23 mouse cellular contexts compared by ENCODE assay signal in genomic region chr19:55390323-55390722, GRCm38 (mm10).
DNase-seq lines count a peak whose midpoint lies in the region; ATAC-seq and TF ChIP-seq lines count a peak whose summit lies in the region.
"Had no signal": no experiment of that assay in that cellular context is flagged by ENCODE, and none has a peak within 500 bp of the region (broad histone marks: within the 10 kb centered on the region; RNA-seq: fewer than 3 reads in every experiment).

No protein-coding gene starts in this region.

- no peak for TF ChIP-seq CTCF in hindbrain, postnatal 0 days (IDR thresholded peaks at IDR 0.05; ENCODE audit: low read depth)

- H3K27me3 ChIP-seq in hindbrain, embryonic 14.5 days (ENCODE audit: control insufficient read depth, insufficient read depth, low read length) = no peaks in the 10 kb centered on the region
- H3K27me3 ChIP-seq in hindbrain, postnatal 0 days (ENCODE audit: insufficient read depth, low read length) = no peaks in the 10 kb centered on the region
- H3K27me3 ChIP-seq in midbrain, embryonic 12.5 days = no peaks in the 10 kb centered on the region
- no peaks in the 10 kb centered on the region for H3K27me3 ChIP-seq in midbrain, embryonic 16.5 days (ENCODE audit: control insufficient read depth, insufficient read depth, low read depth, low read length)
- H3K27me3 ChIP-seq in kidney, embryonic 16.5 days (ENCODE audit: insufficient read depth, low read length) = no peaks in the 10 kb centered on the region
- H3K27me3 ChIP-seq: CH12.LX; embryonic facial prominence, embryonic 12.5 days; heart, embryonic 15.5 days; hindbrain, embryonic 15.5 days; Patski had no signal

- 57% methylated on average over 11 of the region's 11 CpGs for WGBS in hindbrain, embryonic 14.5 days
- WGBS in hindbrain, postnatal 0 days = 69% methylated on average over 11 of the region's 11 CpGs
- 51% methylated on average over 11 of the region's 11 CpGs for WGBS in midbrain, embryonic 12.5 days
- WGBS in midbrain, embryonic 16.5 days = 38% methylated on average over 11 of the region's 11 CpGs
- WGBS in kidney, embryonic 16.5 days = 62% methylated on average over 11 of the region's 11 CpGs

- ATAC-seq in hindbrain, embryonic 14.5 days (ENCODE audit: low FRiP score) = no peak
- ATAC-seq in hindbrain, postnatal 0 days = no peak
- ATAC-seq in midbrain, embryonic 12.5 days (ENCODE audit: low FRiP score, low read depth) = no peak
- ATAC-seq in midbrain, embryonic 16.5 days = peak; percentile 81
- no peak for ATAC-seq in kidney, embryonic 16.5 days (ENCODE audit: low FRiP score, low TSS enrichment)
- ATAC-seq: forebrain, embryonic 16.5 days; Patski had no signal

- no peaks in the 10 kb centered on the region for H3K9me3 ChIP-seq in hindbrain, embryonic 14.5 days (ENCODE audit: control insufficient read depth, low read length)
- no peaks in the 10 kb centered on the region for H3K9me3 ChIP-seq in hindbrain, postnatal 0 days (ENCODE audit: low read length)
- no peaks in the 10 kb centered on the region for H3K9me3 ChIP-seq in midbrain, embryonic 12.5 days
- H3K9me3 ChIP-seq in midbrain, embryonic 16.5 days (replicated peaks; ENCODE audit: control insufficient read depth, low read length, poor library complexity, severe bottlenecking) = no peaks in the 10 kb centered on the region
- H3K9me3 ChIP-seq in kidney, embryonic 16.5 days (ENCODE audit: low read length) = no peaks in the 10 kb centered on the region
- H3K9me3 ChIP-seq: embryonic facial prominence, embryonic 12.5 days; forebrain, embryonic 12.5 days; heart, embryonic 15.5 days; hindbrain, embryonic 10.5 days; hindbrain, embryonic 15.5 days had no signal

- H3K27ac ChIP-seq in hindbrain, embryonic 14.5 days = no peak overlapping the region
- H3K27ac ChIP-seq in hindbrain, postnatal 0 days = no peak overlapping the region
- H3K27ac ChIP-seq in midbrain, embryonic 12.5 days (replicated peaks) = peak overlapping the region; percentile 78
- H3K27ac ChIP-seq in midbrain, embryonic 16.5 days (ENCODE audit: low read length) = peak overlapping the region; percentile 85
- H3K27ac ChIP-seq in kidney, embryonic 16.5 days (ENCODE audit: low read length) = no peak overlapping the region
- H3K27ac ChIP-seq: embryonic facial prominence, embryonic 12.5 days; forebrain, embryonic 12.5 days; heart, adult 2 months; heart, embryonic 15.5 days; hindbrain, embryonic 10.5 days; hindbrain, embryonic 15.5 days had no signal

- peak overlapping the region; percentile 11; the same call in 1 of the 2 replicates for H3K4me2 ChIP-seq in hindbrain, embryonic 14.5 days (replicated peaks)
- H3K4me2 ChIP-seq in hindbrain, postnatal 0 days (ENCODE audit: low read depth, low read length) = no peak overlapping the region
- H3K4me2 ChIP-seq in midbrain, embryonic 12.5 days (replicated peaks) = peak overlapping the region; percentile 27
- H3K4me2 ChIP-seq in midbrain, embryonic 16.5 days (ENCODE audit: low read length) = peak overlapping the region; percentile 37
- H3K4me2 ChIP-seq in kidney, embryonic 16.5 days (replicated peaks; ENCODE audit: low read depth, low read length) = no peak overlapping the region
- H3K4me2 ChIP-seq: embryonic facial prominence, embryonic 12.5 days; forebrain, embryonic 12.5 days; heart, embryonic 11.5 days; heart, embryonic 15.5 days had no signal

- H3K36me3 ChIP-seq in hindbrain, embryonic 14.5 days (replicated peaks; ENCODE audit: control insufficient read depth, insufficient read depth) = no peaks in the 10 kb centered on the region
- H3K36me3 ChIP-seq in hindbrain, postnatal 0 days (ENCODE audit: insufficient read depth, low read length) = no peaks in the 10 kb centered on the region
- no peaks in the 10 kb centered on the region for H3K36me3 ChIP-seq in midbrain, embryonic 12.5 days
- H3K36me3 ChIP-seq in midbrain, embryonic 16.5 days (ENCODE audit: control insufficient read depth, insufficient read depth, low read length) = no peaks in the 10 kb centered on the region
- no peaks in the 10 kb centered on the region for H3K36me3 ChIP-seq in kidney, embryonic 16.5 days (ENCODE audit: insufficient read depth, low read length)
- H3K36me3 ChIP-seq: embryonic facial prominence, embryonic 12.5 days; forebrain, embryonic 12.5 days; heart, embryonic 15.5 days; hindbrain, embryonic 10.5 days; hindbrain, embryonic 15.5 days had no signal

- H3K4me1 ChIP-seq in hindbrain, embryonic 14.5 days (replicated peaks; ENCODE audit: control insufficient read depth, insufficient read depth, low read length) = no peaks in the 10 kb centered on the region
- H3K4me1 ChIP-seq in hindbrain, postnatal 0 days (ENCODE audit: insufficient read depth, low read length) = no peaks in the 10 kb centered on the region
- H3K4me1 ChIP-seq in midbrain, embryonic 12.5 days = peaks cover 9% of the 10 kb centered on the region; the same call in 1 of the 2 replicates
- peaks cover 22% of the 10 kb centered on the region for H3K4me1 ChIP-seq in midbrain, embryonic 16.5 days (ENCODE audit: control insufficient read depth, insufficient read depth, low read length)
- no peaks in the 10 kb centered on the region for H3K4me1 ChIP-seq in kidney, embryonic 16.5 days (ENCODE audit: insufficient read depth, low read length)
- H3K4me1 ChIP-seq: heart, embryonic 15.5 days had no signal

- H3K9ac ChIP-seq in hindbrain, embryonic 14.5 days = no peak overlapping the region
- H3K9ac ChIP-seq in hindbrain, postnatal 0 days (replicated peaks; ENCODE audit: low read length) = no peak overlapping the region
- H3K9ac ChIP-seq in midbrain, embryonic 12.5 days (replicated peaks) = no peak overlapping the region; the same call in 1 of the 2 replicates
- H3K9ac ChIP-seq in midbrain, embryonic 16.5 days (ENCODE audit: low read depth, low read length) = peak overlapping the region; percentile 50
- H3K9ac ChIP-seq in kidney, embryonic 16.5 days (replicated peaks; ENCODE audit: low read length) = no peak overlapping the region
- H3K9ac ChIP-seq: embryonic facial prominence, embryonic 12.5 days; forebrain, embryonic 12.5 days; heart, embryonic 15.5 days; hindbrain, embryonic 15.5 days had no signal

- no peak for DNase-seq in hindbrain, embryonic 14.5 days (ENCODE audit: low spot score)
- no peak for DNase-seq in hindbrain, postnatal 0 days (ENCODE audit: low spot score)
- DNase-seq in liver = no peak
- DNase-seq: adrenal gland, adult 2 months; adrenal gland, postnatal 25 days; cerebellum, adult 8-10 months; cerebellum, postnatal 14 days; embryo, embryonic 11 days; gastrocnemius, postnatal 10 days; heart, adult 2 months; heart, postnatal 14 days had no signal

- H3K4me3 ChIP-seq in hindbrain, embryonic 14.5 days (replicated peaks; ENCODE audit: low read length) = no peak overlapping the region
- no peak overlapping the region for H3K4me3 ChIP-seq in hindbrain, postnatal 0 days (ENCODE audit: low read length)
- no peak overlapping the region for H3K4me3 ChIP-seq in midbrain, embryonic 12.5 days
- no peak overlapping the region for H3K4me3 ChIP-seq in midbrain, embryonic 16.5 days (ENCODE audit: low read depth, low read length)
- no peak overlapping the region for H3K4me3 ChIP-seq in kidney, embryonic 16.5 days (ENCODE audit: low read length)
- H3K4me3 ChIP-seq: embryonic facial prominence, embryonic 12.5 days; forebrain, embryonic 12.5 days; heart, adult 2 months; heart, embryonic 15.5 days; hindbrain, embryonic 10.5 days; hindbrain, embryonic 15.5 days had no signal

Comparison
In these comparisons a context has a peak if more than half of its experiments do, and no peak if none do; other contexts are left out.
1. H3K4me2 ChIP-seq: peak in hindbrain, embryonic 14.5 days (single experiment), midbrain, embryonic 12.5 days (single experiment) and midbrain, embryonic 16.5 days (single experiment); none in hindbrain, postnatal 0 days (single experiment) and kidney, embryonic 16.5 days (single experiment).
2. H3K27ac ChIP-seq: peak in midbrain, embryonic 12.5 days (single experiment) and midbrain, embryonic 16.5 days (single experiment); none in hindbrain, embryonic 14.5 days (single experiment), hindbrain, postnatal 0 days (single experiment) and kidney, embryonic 16.5 days (single experiment).